Mouse (Mus musculus) MEL (cell line): ENCODE results near the gene Rsph1.

Source experiments
- CTCF ChIP-seq, 3 experiments: IDR thresholded peaks in 2 of 3; conservative IDR thresholded peaks in 1 of 3; 2 replicates each; pipeline ENCODE4 v1.5.1; 2011 to 2012; ENCODE audit warnings: low read length in 3 of 3, low read depth in 2 of 3, mild to moderate bottlenecking in 2 of 3, improper control_type of control experiment in 1 of 3, inconsistent platforms in 1 of 3, mixed read lengths in 1 of 3, moderate library complexity in 1 of 3; ENCODE audit not compliant: control insufficient read depth in 1 of 3, insufficient read depth in 1 of 3, poor library complexity in 1 of 3, severe bottlenecking in 1 of 3
- E2F4 ChIP-seq: IDR thresholded peaks from 2 replicates; pipeline ENCODE4 v1.6.1; 2011; ENCODE audit warnings: low read depth, low read length, improper control_type of control experiment, borderline replicate concordance
- EP300 ChIP-seq, 2 experiments: IDR thresholded peaks; 2 replicates each; pipeline ENCODE4 v1.6.1; 2011; ENCODE audit warnings: improper control_type of control experiment in 2 of 2, low read length in 2 of 2, low read depth in 1 of 2, mild to moderate bottlenecking in 1 of 2
- HCFC1 ChIP-seq: IDR thresholded peaks from 2 replicates; pipeline ENCODE4 v1.6.1; 2012; ENCODE audit warnings: low read depth, mild to moderate bottlenecking, inconsistent platforms, low read length, improper control_type of control experiment, moderate library complexity
- MAX ChIP-seq: IDR thresholded peaks from 2 replicates; pipeline ENCODE4 v1.6.1; 2011; ENCODE audit warnings: low read length, improper control_type of control experiment
- MXI1 ChIP-seq: IDR thresholded peaks from 2 replicates; pipeline ENCODE4 v1.6.1; 2011; ENCODE audit warnings: mild to moderate bottlenecking, low read depth, low read length, improper control_type of control experiment
- MYC ChIP-seq: IDR thresholded peaks from 2 replicates; pipeline ENCODE4 v1.6.1; 2011; ENCODE audit warnings: low read depth, mild to moderate bottlenecking, low read length, improper control_type of control experiment, moderate library complexity
- POLR2A ChIP-seq, 2 experiments: IDR thresholded peaks; 2 replicates each; pipeline ENCODE4 v1.6.1; 2011 to 2012; ENCODE audit warnings: low read length in 2 of 2, mild to moderate bottlenecking in 2 of 2, control low read depth in 1 of 2, improper control_type of control experiment in 1 of 2, low read depth in 1 of 2, moderate library complexity in 1 of 2; ENCODE audit not compliant: control insufficient read depth in 1 of 2, insufficient read depth in 1 of 2, poor library complexity in 1 of 2
- POLR2AphosphoS5 ChIP-seq: IDR thresholded peaks from 2 replicates; pipeline ENCODE4 v1.6.1; 2012; ENCODE audit warnings: low read depth, borderline replicate concordance, mild to moderate bottlenecking, inconsistent platforms, low read length, moderate library complexity, mixed read lengths
- SMC3 ChIP-seq: IDR thresholded peaks from 2 replicates; pipeline ENCODE4 v1.6.1; 2011; ENCODE audit warnings: low read depth, low read length, improper control_type of control experiment
- TBP ChIP-seq: IDR thresholded peaks from 2 replicates; pipeline ENCODE4 v1.8.0; 2011; ENCODE audit warnings: low read depth, low read length, improper control_type of control experiment
- USF2 ChIP-seq, 2 experiments: IDR thresholded peaks; 2 replicates each; pipeline ENCODE4 v1.6.1; 2011 to 2012; ENCODE audit warnings: improper control_type of control experiment in 2 of 2, low read length in 2 of 2, borderline replicate concordance in 1 of 2, inconsistent platforms in 1 of 2, low read depth in 1 of 2, mild to moderate bottlenecking in 1 of 2; ENCODE audit not compliant: insufficient read depth in 1 of 2
- ZKSCAN1 ChIP-seq: IDR thresholded peaks from 2 replicates; pipeline ENCODE4 v1.6.1; 2012; ENCODE audit warnings: low read depth, mild to moderate bottlenecking, inconsistent platforms, low read length, improper control_type of control experiment, moderate library complexity
- ZNF384 ChIP-seq: IDR thresholded peaks from 2 replicates; pipeline ENCODE4 v1.6.1; 2012; ENCODE audit warnings: low read depth, mild to moderate bottlenecking, inconsistent platforms, low read length, improper control_type of control experiment

- TF ChIP-seq CTCF (IDR thresholded peaks at IDR 0.05 in 2 of 3, conservative IDR thresholded peaks at IDR 0.05 in 1 of 3; ENCODE audit: control insufficient read depth in 1 of 3, insufficient read depth in 1 of 3, low read depth in 2 of 3, low read length in 3 of 3, poor library complexity in 1 of 3, severe bottlenecking in 1 of 3) (no peak), MAX (no peak), MYC (no peak), POLR2AphosphoS5 (no peak), ZNF384 (no peak), USF2 (IDR thresholded peaks at IDR 0.05; ENCODE audit: borderline replicate concordance in 1 of 2, insufficient read depth in 1 of 2, low read depth in 1 of 2, low read length in 2 of 2) (no peak), SMC3 (no peak), ZKSCAN1 (no peak), E2F4 (no peak), TBP (no peak), POLR2A (IDR thresholded peaks at IDR 0.05; ENCODE audit: control insufficient read depth in 1 of 2, insufficient read depth in 1 of 2, low read depth in 1 of 2, low read length in 2 of 2, poor library complexity in 1 of 2) (no peak), EP300 (IDR thresholded peaks at IDR 0.05; ENCODE audit: low read depth in 1 of 2, low read length in 2 of 2) (no peak), MXI1 (no peak), HCFC1 (no peak)
These were observed 819 bp downstream of the Rsph1 start for GRCm38 (mm10) chr17:31276207-31276921.
